Mouse (Mus musculus): ENCODE results near the gene Irf2bpl. TPM values are rescaled to one million over a fixed set of nuclear protein-coding genes. Genes with fewer than 3 reads are reported as not detected.

Gene Irf2bpl
- total and polyA plus RNA-seq, 3 experiments: 7.0 to 19.6 (median 12.1) TPM

DNA sequence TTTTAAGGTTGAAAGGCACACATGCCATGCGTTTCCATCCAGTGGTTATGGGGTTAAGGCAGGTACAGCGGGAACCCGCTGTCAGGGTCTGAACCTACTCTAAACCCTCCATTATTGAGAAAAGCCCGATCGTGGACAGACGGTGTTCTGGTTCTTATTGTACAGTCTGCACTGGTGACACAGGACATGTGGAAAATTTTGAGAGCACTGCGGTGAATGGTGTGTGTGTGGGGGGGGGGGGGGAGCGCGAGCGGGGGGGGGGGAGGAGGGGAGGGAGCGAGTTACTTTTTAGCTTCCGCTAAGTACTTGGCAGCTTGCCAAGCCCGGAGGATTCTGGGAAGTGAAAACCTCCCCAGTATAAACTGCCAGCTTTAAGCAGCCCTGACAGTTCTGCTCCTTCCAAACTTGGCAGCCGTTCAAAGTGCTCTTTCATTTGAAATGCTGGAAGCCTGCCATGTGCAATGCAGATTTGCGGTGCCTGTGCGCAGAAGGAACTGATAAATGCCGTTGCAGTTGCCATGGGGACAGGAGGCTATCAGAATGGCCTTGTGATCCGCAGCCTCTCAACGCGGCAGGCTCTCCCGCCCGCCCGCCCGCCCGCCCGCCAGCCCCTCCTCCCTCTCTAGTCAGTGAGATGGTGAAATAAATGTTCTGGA lies 9.7 kb upstream of the Irf2bpl start:
- H3K27ac ChIP-seq (ENCODE audit: insufficient read depth, low read depth): peak overlapping the region; percentile 92
- peak overlapping the region; percentile 45 to 64 (median 55) for H3K4me3 ChIP-seq (replicated peaks in 1 of 3; ENCODE audit: low read depth in 2 of 3, low read length in 2 of 3, poor library complexity in 1 of 3)
- dilution Hi-C loops (cut with MboI; ENCODE audit: extremely low pct_ligation_motif_present, extremely low pct_unique_long_range_greater_than_20kb, low sequenced_read_pairs): no loop called here
- DNase-seq (ENCODE audit: extremely low read depth): peak; percentile 93
- peaks cover 20 to 69% of the 10 kb centered on the region in 2 experiments for H3K4me1 ChIP-seq (ENCODE audit: control insufficient read depth in 1 of 2, insufficient read depth in 2 of 2)
- no peaks in the 10 kb centered on the region for H3K79me2 ChIP-seq (replicated peaks; ENCODE audit: control insufficient read depth, extremely low read depth, insufficient read depth, poor library complexity, severe bottlenecking)
- in situ Hi-C loops (cut with MboI; ENCODE audit: low pct_ligation_motif_present, low pct_unique_long_range_greater_than_20kb, low sequenced_read_pairs): no loop called here
- peak overlapping the region; percentile 94 for H3K4me2 ChIP-seq (ENCODE audit: insufficient read depth, low read depth, poor library complexity, severe bottlenecking)
- no peaks in the 10 kb centered on the region for H3K27me3 ChIP-seq (replicated peaks)
- TF ChIP-seq ZNF384 (IDR thresholded peaks at IDR 0.05; ENCODE audit: low read depth, low read length) (peak; percentile 40), IRF4 (IDR thresholded peaks at IDR 0.05; ENCODE audit: low read depth, low read length) (no peak; the same call in 1 of the 2 replicates), POLR2A (IDR thresholded peaks at IDR 0.05; ENCODE audit: low read depth, low read length) (peak; percentile 70), E2F4 (IDR thresholded peaks at IDR 0.05; ENCODE audit: insufficient replicate concordance, low read depth, low read length) (0 out of 2 replicates have a peak, but pooled peaks have one; percentile 50), RAD21 (IDR thresholded peaks at IDR 0.05; ENCODE audit: low read depth, low read length) (no peak), CHD1 (IDR thresholded peaks at IDR 0.05; ENCODE audit: low read depth, low read length) (0 out of 2 replicates have a peak, but pooled peaks have one; percentile 23), TCF12 (IDR thresholded peaks at IDR 0.05; ENCODE audit: low read depth, low read length) (peak; percentile 83), KAT2A (IDR thresholded peaks at IDR 0.05; ENCODE audit: insufficient replicate concordance, low read length) (no peak), JUND (conservative IDR thresholded peaks at IDR 0.05; ENCODE audit: low read depth, low read length) (no peak; the same call in 1 of the 2 replicates), BHLHE40 (IDR thresholded peaks at IDR 0.05; ENCODE audit: low read depth, low read length) (peak; percentile 87), ETS1 (conservative IDR thresholded peaks at IDR 0.05; ENCODE audit: low read depth, low read length) (peak; percentile 81), NRF1 (IDR thresholded peaks at IDR 0.05; ENCODE audit: low read depth, low read length) (peak; percentile 53), ZC3H11A (IDR thresholded peaks at IDR 0.05; ENCODE audit: low read depth, low read length) (no peak), NELFE (IDR thresholded peaks at IDR 0.05; ENCODE audit: low read depth, low read length) (peak; percentile 72), CHD2 (IDR thresholded peaks at IDR 0.05; ENCODE audit: low read length) (peak; percentile 76), SMC3 (IDR thresholded peaks at IDR 0.05; ENCODE audit: low read depth, low read length) (no peak; the same call in 1 of the 2 replicates), RCOR1 (conservative IDR thresholded peaks at IDR 0.05; ENCODE audit: low read depth, low read length) (no peak; the same call in 1 of the 2 replicates), GABPA (IDR thresholded peaks at IDR 0.05; ENCODE audit: insufficient replicate concordance, low read depth, low read length) (no peak), MAX (IDR thresholded peaks at IDR 0.05; ENCODE audit: low read length) (peak; percentile 82), CTCF (conservative IDR thresholded peaks at IDR 0.05 in 1 of 2, IDR thresholded peaks at IDR 0.05 in 1 of 2; ENCODE audit: low read depth in 2 of 2, low read length in 2 of 2) (no peak), MEF2A (IDR thresholded peaks at IDR 0.05; ENCODE audit: borderline replicate concordance, low read depth, low read length) (peak; percentile 73; the same call in 1 of the 2 replicates), MXI1 (IDR thresholded peaks at IDR 0.05; ENCODE audit: low read depth, low read length) (peak; percentile 92), ZMIZ1 (IDR thresholded peaks at IDR 0.05; ENCODE audit: low read depth, low read length) (peak; percentile 88), USF2 (conservative IDR thresholded peaks at IDR 0.05; ENCODE audit: low read depth, low read length) (no peak), USF1 (IDR thresholded peaks at IDR 0.05; ENCODE audit: low read depth, low read length) (no peak), SIN3A (IDR thresholded peaks at IDR 0.05; ENCODE audit: low read length) (peak; percentile 90), MYC (IDR thresholded peaks at IDR 0.05; ENCODE audit: low read depth, low read length) (peak; percentile 67), HCFC1 (IDR thresholded peaks at IDR 0.05; ENCODE audit: low read depth, low read length) (peak; percentile 60; the same call in 1 of the 2 replicates), TBP (conservative IDR thresholded peaks at IDR 0.05; ENCODE audit: low read depth, low read length) (peak; percentile 85), JUN (IDR thresholded peaks at IDR 0.05; ENCODE audit: insufficient read depth, low read depth, low read length) (no peak), UBTF (IDR thresholded peaks at IDR 0.05; ENCODE audit: low read depth, low read length) (no peak), MAZ (IDR thresholded peaks at IDR 0.05; ENCODE audit: low read depth, low read length) (peak; percentile 99), EP300 (IDR thresholded peaks at IDR 0.05; ENCODE audit: low read length) (peak; percentile 49; the same call in 1 of the 2 replicates), MAFK (IDR thresholded peaks at IDR 0.05; ENCODE audit: insufficient replicate concordance, low read length) (no peak), ZKSCAN1 (IDR thresholded peaks at IDR 0.05; ENCODE audit: borderline replicate concordance, low read depth, low read length) (no peak), PAX5 (IDR thresholded peaks at IDR 0.05; ENCODE audit: low read length) (no peak), POLR2AphosphoS2 (IDR thresholded peaks at IDR 0.05; ENCODE audit: low read depth, low read length) (peak; percentile 79; the same call in 1 of the 2 replicates), ELF1 (IDR thresholded peaks at IDR 0.05; ENCODE audit: low read depth, low read length) (peak; percentile 67)
- H3K36me3 ChIP-seq (replicated peaks in 1 of 2; ENCODE audit: control insufficient read depth in 1 of 2, insufficient read depth in 1 of 2, low read length in 1 of 2): peaks cover 0 to 4% of the 10 kb centered on the region in 2 experiments
- no peaks in the 10 kb centered on the region for H3K9me3 ChIP-seq (replicated peaks; ENCODE audit: low read length)
- peak overlapping the region; percentile 87 for H3K9ac ChIP-seq (ENCODE audit: insufficient read depth, low read depth)

Measured in CH12.LX (cell line).